Mouse (Mus musculus): ENCODE measurements around the gene Odf4.

DNA sequence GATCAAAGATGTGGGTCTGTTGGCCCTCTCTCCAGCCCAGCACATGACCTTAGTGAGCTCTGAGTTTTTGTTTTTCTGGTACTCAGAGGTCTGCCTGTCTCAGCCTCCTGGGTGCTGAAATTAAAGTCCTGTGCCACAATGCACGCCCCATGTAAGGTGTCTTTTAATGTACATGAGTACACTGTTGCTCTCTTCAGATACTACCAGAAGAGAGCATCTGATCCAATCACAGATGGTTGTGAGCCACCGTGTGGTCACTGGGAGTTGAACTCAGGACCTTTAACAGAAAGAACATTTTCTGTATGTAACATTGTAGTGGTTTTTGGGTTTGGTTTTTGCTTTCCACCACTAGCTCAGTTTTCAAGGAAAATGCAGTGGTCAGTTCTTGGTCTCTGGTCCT, 23.1 kb downstream of the Odf4 start:
- TF ChIP-seq CTCF (IDR thresholded peaks at IDR 0.05; ENCODE audit: low read depth) (no peak), EP300 (optimal IDR thresholded peaks at IDR 0.05) (no peak)
